Mouse (Mus musculus) embryonic fibroblast, embryonic 13.5 days (primary cell): ENCODE data around the gene Flot1. TPM values are rescaled to one million over a fixed set of nuclear protein-coding genes. Genes with fewer than 3 reads are reported as not detected.

Experiments
- H3K27ac ChIP-seq: 2 replicates; pipeline ENCODE4 v1.5.1; 2012; ENCODE audit warnings: low read length, control low read depth, inconsistent platforms; ENCODE audit not compliant: insufficient read depth
- H3K4me1 ChIP-seq: 2 replicates; pipeline ENCODE4 v1.6.1; 2011; ENCODE audit warnings: low read length; ENCODE audit not compliant: control insufficient read depth, insufficient read depth
- H3K4me3 ChIP-seq: 2 replicates; pipeline ENCODE4 v1.5.1; 2011; ENCODE audit warnings: mild to moderate bottlenecking, control low read depth, low read length; ENCODE audit not compliant: insufficient read depth
- CTCF ChIP-seq: IDR thresholded peaks from 2 replicates; pipeline ENCODE4 v1.5.1; 2011; ENCODE audit warnings: mild to moderate bottlenecking, control low read depth, low read length, moderate library complexity, borderline replicate concordance; ENCODE audit not compliant: insufficient read depth
- POLR2A ChIP-seq: IDR thresholded peaks from 2 replicates; pipeline ENCODE4 v1.6.1; 2011; ENCODE audit warnings: low read depth, mild to moderate bottlenecking, control low read depth, low read length, moderate library complexity
- polyA plus RNA-seq: library from polyadenylated mRNA; stranded (reverse); fragments of >200 nt; gene quantifications from 2 replicates; pipeline ENCODE4 v1.2.4, GENCODE M21; 2011; ENCODE audit warnings: low read depth; ENCODE audit not compliant: missing spikeins, insufficient read length

Flot1 gene
- polyA plus RNA-seq, 1 experiment, result 66.3 TPM

DNA sequence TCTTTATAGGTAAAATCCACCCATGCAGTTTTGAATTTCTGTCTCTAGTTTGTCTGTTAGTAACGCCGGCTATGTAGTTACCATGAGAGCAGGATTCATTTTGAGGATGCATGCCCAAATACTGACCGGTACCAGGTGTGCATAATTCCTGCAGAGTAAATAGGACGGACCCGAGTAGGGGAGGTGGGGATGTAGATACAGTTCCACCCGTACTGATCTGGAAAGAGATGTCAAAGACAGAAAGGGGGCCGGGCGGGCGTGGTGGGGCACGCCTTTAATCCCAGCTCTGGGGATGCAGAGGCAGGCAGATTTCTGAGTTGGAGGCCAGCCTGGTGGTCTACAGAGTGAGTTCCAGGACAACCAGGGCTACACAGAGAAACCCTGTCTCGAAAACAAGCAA lies 19.0 kb downstream of the Flot1 start:
- Histone ChIP-seq H3K4me1 (peaks cover 2% of the 10 kb centered on the region; the same call in 1 of the 2 replicates), H3K27ac (peak overlapping the region; percentile 44), H3K4me3 (peak overlapping the region; percentile 83)
- TF ChIP-seq CTCF (no peak), POLR2A (no peak)

DNA sequence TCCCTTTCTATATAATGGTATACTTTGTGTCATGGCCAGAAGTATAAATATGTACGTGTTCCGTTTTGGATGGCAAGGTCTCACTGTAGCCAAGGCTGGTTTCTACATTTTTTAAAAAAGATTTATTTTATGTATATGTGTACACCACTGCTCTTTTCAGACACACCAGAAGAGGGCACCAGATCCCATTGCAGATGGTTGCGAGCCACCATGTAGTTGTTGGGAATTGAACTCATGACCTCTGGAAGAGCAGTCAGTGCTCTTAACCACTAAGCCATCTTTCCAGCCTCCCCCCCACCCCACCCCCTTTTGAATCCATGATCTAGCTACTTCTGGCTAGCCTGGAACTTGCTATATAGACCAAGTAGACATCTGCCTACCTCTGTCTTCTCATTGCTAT lies 20.5 kb downstream of the Flot1 start:
- no peak overlapping the region for H3K4me3 ChIP-seq
- no peak overlapping the region for H3K27ac ChIP-seq
- peaks cover 2% of the 10 kb centered on the region; the same call in 1 of the 2 replicates for H3K4me1 ChIP-seq
- TF ChIP-seq CTCF (no peak), POLR2A (no peak)

DNA sequence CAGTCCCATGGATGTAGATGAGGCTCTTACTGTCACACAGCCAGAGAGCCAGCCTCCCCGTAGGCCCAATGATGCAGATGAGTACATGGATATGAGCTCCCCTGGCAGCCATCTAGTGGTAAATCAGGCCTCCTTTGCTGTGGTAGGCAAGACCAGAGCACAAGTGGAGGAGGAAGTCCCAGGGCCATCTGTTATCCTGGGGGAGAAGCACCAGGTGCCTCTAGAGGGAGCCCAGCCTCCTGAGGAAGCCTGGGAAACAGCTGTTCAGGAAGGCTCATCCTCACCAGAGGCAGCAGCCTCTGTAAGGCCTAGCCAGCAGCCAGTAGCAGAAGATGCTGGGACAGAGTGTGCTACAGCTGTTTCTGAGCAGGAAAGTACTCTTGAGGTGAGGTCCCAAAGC lies 25.1 kb downstream of the Flot1 start:
- no peaks in the 10 kb centered on the region for H3K4me1 ChIP-seq
- H3K4me3 ChIP-seq, result no peak overlapping the region
- no peak overlapping the region for H3K27ac ChIP-seq
- TF ChIP-seq POLR2A (no peak), CTCF (no peak)

DNA sequence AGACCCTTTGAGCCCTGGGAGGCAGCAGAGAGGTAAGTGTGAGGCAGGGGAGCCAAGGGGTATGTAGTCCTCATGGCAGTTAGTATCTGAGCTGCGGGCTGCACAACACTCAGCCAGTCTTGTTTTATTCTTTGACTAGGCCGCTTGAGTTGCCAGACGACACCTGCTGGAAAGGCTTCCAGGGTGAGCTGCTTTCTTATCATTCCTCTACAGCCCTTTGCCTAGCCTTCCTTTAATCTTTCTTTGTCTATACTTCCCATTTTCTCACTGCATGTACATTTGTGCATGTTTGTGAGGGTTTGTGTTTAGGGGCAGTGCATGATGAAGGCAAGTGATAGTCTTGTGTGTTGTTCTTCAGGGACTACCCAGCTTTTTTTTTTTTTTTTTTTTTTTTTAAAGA lies 27.9 kb downstream of the Flot1 start:
- Histone ChIP-seq H3K4me1 (no peaks in the 10 kb centered on the region), H3K4me3 (no peak overlapping the region), H3K27ac (no peak overlapping the region)
- TF ChIP-seq CTCF (no peak), POLR2A (no peak)

DNA sequence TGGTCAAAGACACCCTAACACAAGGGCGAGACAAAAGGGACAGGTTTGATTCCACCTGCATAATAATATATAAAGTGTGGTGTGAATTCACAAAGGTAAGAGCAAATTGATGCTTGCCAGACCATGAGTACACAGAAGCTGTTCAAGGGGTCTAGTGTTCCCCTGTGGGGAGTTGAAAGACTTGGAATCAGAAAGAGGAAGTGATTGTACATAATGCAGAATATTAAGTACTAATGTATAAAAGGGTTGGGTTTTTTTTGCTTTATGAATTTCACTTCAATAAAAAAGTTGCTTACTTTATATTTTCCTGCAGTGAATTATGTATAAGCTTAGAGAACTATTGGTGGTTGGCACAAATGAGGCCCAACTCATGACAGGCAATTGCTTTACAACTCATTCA lies 36.3 kb downstream of the Flot1 start:
- H3K4me3 ChIP-seq, result no peak overlapping the region
- no peak overlapping the region for H3K27ac ChIP-seq
- TF ChIP-seq CTCF, result no peak
- no peak for TF ChIP-seq POLR2A
- peaks cover 5% of the 10 kb centered on the region for H3K4me1 ChIP-seq

DNA sequence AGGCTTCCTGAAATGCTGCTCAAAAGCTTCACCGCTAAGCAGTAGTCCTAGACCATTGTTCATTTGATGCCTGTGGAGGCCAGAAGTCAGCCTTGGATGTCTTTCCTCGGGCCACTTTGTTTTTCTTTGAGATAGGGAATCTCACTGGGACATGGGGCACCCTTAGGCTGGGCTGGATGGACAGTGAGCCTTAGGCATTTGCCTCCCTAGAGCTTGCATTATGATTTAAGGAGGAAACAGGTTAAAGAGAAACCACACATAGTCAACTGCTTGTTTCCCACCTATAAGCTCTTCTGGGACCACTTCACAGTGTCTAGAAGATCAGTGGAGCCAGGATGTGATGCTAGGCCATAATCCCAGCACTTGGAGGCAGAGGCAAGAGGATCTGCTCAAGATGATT lies 36.8 kb downstream of the Flot1 start:
- TF ChIP-seq CTCF (no peak), POLR2A (no peak)
- H3K27ac ChIP-seq, result no peak overlapping the region
- H3K4me3 ChIP-seq, result no peak overlapping the region
- H3K4me1 ChIP-seq, result peaks cover 9% of the 10 kb centered on the region

DNA sequence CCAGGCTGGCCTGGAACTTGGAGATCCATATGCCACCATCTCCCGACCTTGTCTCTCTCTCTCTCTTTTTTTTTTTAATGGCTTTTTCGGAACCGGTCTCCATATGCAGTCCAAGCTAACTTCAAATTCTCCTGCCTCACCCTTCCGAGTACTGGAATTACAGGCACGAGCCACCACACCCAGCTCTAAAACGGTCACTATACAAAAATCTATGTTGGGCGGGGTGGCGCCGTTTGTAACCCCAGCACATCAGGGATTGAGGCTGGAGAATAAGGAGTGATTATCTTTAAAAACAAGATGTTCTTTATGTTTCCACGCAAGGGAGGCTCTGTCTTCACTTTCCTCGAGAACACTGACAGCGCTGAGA lies 37.8 kb downstream of the Flot1 start:
- Histone ChIP-seq H3K27ac (peak overlapping the region; percentile 77), H3K4me1 (peaks cover 12% of the 10 kb centered on the region), H3K4me3 (0 out of 2 replicates have a peak overlapping the region, but pooled peaks have one; percentile 70)
- TF ChIP-seq CTCF (no peak), POLR2A (no peak; the same call in 1 of the 2 replicates)

DNA sequence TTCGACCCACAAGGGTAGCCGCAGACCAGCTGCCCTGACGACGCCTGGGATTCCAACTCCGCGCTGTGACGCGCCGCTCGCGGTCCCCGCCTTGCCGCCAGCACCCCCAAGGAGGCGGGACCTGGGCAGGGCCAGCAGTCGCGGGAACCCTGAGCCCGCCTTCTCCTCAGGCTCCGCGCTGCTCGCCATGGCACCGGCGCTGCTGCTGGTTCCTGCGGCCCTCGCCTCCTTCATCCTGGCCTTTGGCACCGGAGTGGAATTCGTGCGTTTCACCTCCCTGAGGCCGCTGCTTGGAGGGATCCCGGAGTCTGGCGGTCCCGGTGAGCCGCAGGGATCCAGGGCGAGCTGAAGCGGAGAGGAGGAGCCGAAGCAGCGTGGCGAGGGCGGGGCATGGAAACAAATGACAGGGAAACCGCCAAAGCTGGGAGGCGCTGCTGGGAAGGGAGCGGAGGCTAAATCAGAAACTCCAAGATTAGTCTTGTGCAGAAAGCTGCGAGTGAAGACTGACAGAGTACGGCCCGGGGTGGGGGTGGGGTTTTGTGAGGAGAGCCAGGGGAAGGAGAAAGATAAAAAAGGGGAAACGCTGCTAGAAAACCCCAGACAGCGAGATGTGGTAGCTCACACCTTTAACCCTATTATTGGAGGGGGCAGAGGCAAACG lies 38.3 kb downstream of the Flot1 start, which contains the start of gene Nrm:
Nrm (plus strand) TSS at position 121 of the 660 bp plus-strand sequence.
- no peak; the same call in 1 of the 2 replicates for TF ChIP-seq CTCF
- TF ChIP-seq POLR2A, result peak; percentile 76
- H3K4me1 ChIP-seq, result peaks cover 12% of the 10 kb centered on the region
- peak within 1 kb of the TSS; percentile 70 for H3K4me3 ChIP-seq
- peak within 1 kb of the TSS; percentile 81 for H3K27ac ChIP-seq

DNA sequence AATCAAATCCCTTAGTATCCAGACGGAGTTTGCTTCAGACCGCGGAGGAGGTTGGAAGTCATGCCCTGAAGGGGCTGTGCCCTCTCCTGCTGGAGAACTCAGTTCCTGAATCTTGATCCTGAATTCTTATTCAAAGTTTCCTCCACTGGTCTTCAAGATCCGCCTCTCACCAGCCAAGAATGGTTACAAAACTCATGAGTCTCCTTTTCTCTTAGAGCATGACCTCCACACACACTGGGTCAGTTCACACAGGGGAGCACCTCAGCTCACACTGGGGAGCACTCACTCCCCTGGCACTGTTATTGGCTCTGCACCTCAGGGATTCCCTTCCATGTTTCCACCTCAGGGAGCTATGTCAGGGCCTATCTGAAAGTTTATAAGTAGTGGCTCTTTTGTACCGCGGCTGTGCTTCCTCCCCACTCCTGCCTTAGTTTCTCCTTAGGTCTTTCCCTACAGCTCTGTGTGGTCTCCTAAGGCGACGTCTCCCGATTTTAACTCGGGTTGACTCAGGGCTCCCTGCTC lies 41.9 kb downstream of the Flot1 start:
- H3K4me1 ChIP-seq, result peaks cover 12% of the 10 kb centered on the region
- TF ChIP-seq POLR2A (peak; percentile 46; the same call in 1 of the 2 replicates), CTCF (no peak)
- peak overlapping the region; percentile 99 for H3K27ac ChIP-seq
- peak overlapping the region; percentile 95 for H3K4me3 ChIP-seq
